Mouse (Mus musculus): ENCODE measurements around the gene Ptpn7.
"Not testable (repeated sequence)": the region's sequence is repeated elsewhere in the genome, so short reads cannot be mapped to it uniquely, and the experiment has no call there.

The Ptpn7 gene

DNA sequence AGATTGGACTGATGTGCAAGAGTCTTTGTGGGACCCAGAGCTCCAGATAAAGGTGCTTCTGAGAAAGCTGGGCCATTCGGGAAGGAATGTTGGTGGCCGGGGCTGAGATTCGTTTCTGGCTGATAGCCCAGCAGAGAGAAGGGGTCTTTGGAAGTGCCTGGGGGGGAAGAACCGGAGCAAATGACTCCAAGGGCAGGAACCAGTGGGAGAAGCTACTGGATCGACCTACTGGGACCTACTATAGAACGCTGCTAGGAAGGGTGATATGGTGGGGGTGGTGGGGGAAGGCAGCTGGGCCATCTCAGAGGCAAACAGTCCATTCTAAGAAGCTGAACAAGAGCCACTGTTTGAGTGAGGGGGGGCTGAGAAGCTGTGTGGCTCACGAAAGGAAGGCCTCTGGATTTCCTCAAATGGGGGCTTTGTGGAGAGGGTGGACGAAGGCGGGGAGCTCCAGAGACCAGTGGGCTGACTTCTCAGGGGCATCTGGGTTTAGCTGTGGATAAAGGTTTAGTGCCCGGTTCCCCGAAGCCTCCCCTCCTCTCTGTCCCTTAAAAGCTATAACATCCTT is 27.1 kb downstream of the Ptpn7 start:
- no peak for DNase-seq

DNA sequence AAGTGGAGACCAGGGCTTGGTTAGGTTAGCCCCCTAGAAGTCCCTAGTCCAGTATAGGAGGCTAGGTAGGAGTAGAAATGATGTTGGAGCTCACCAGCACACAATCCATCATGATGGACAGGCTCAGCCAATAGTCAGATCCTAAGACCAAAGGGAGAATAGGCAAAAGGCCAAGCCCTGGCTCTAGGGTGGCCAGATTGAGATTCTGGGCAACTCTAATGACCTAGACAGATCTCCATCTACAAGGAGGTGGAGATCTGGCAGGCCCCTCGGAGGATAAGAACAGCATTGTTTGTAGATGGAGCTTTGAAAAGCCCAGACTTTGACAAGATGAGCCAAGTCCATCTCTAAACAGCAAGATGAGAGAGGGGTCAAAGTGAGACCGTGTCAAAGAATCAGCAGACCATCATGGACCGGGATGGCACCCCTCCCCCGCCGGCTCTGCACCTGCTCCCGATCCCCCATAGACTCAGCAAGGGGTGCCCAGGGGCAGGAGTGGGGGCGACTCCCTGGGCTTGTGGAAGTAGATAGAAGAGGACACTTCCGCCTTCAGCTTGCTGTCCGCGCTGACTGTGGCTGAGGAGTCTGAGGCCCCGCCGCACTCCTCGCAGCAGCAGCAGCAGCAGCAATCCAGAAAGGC is 28.0 kb downstream of the Ptpn7 start:
- no peak for DNase-seq

DNA sequence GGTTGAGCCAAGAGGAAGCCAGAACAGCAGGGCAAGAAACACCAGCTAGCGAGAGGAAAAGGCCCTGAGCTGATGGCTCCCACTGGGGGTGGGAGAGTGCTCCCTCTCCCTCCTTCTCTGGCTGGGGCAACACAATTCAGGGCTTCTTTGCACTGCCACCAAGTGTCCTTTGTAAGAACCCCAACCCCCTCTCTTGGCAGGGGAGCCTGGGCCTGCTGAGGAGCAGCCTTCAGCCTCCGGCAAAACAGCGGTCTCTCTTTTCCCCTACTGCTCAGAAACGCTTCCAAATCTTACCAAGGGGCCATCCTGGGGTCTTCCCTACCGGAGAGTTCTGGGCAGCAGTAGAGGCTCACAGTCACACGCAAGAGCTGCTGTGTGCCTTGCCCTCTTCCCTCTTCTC is 30.2 kb downstream of the Ptpn7 start:
- no peak for DNase-seq

DNA sequence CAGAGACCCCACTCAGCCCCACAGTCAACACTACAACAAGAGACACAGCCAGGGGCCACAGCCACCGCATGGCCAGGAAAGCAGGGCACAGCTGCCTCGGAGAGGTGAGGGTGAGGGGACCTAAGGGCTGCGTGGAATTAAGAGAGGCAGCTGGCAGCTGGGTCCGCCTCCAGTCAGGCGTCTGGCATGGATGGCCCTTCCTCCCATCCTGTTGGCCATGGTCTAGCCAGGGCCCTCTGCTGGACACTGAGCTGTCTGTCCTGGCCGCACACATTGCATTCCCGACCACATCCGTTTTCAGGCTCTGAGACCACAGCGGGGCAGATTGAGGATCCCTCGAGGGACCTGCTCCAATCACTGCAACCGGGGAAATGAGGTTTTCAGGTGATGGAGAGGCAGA is 34.9 kb downstream of the Ptpn7 start, which contains the start of gene Gpr37l1:
Gene Gpr37l1 (minus strand): TSS at position 247 of the 400 bp plus-strand sequence.
- DNase-seq: no peak

DNA sequence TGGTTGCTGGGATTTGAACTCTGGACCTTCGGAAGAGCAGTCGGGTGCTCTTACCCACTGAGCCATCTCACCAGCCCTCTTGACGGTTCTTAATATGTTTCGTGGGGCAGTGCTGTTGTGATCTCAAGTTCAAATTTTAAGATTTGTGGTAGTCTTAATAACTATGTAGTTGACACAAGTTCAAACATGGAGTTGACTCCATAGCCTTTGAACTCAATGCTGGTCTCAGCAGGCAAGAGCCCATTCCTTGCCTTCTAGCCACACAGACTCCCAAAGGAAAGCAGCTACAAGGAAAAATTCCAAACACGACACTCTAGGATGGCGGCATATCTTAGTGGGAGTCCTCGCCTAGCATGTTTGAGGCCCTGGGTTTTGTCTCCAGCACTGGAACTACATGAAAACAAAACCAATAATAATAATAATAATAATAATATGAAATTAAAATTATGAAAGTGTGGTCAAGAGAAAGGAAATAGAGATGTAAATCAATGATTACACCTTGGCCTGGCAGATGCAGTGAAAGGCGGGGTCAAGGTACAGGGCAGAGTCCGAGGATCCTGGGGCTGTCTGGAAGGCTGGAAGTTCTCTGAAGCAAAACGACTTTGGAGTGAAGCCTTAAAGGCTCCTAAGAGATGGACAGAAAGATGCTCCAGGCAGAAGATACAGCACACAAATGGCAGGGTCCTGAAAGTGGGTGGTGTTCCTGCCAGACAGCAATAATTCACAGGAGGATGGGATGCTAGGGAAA is 36.1 kb downstream of the Ptpn7 start:
- DNase-seq: no peak

DNA sequence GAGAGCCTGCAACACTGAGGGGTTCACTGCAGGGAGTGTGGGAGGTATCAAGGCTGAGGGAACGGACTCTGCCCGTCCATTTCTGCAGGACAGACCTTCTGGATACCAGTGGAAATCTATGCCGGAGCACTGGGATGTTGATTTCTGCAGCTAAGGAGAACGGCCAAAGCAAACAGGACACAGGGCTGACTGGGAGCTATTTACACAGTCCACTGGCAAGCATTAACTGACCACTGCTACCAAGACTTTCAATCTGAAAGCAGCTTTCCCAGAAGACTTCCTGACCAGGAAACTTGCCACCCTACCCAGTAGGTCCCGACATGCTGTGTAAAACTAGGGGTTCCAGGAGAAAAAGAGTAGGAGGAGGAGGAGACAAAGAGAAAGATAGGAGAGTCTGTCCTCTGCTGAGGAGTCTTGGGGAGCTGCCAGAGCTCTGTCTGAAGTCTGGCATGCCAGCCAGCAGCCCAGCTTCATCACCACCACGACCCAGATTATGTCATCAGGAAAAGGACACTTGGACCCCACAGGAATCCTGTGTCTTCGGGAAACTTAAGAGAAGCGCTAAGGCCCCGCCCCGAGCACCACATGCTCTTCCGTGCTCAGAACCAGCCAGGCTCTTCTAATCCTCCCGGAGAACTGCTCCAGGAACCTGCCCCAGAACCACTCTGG is 37.2 kb downstream of the Ptpn7 start:
- no peak for DNase-seq

DNA sequence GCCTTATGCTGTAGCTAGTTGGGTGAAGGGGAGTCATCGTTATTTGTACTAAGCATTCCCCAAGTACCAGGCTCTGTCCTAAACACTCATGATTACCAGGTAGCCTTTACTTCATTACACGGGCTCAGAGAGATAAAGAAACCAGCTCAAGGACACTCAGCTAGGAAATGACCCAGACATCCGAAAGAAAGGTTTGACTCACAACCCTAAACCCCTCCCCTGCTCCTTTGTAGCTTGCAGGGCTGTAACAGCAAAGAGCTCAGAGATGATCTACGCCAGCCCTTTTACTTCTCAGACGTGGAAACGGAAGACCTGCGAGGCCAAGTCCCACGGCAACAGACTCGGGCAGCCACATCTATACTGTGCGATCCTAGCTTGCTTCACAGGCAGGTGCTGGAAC is 37.8 kb downstream of the Ptpn7 start:
- DNase-seq: no peak

DNA sequence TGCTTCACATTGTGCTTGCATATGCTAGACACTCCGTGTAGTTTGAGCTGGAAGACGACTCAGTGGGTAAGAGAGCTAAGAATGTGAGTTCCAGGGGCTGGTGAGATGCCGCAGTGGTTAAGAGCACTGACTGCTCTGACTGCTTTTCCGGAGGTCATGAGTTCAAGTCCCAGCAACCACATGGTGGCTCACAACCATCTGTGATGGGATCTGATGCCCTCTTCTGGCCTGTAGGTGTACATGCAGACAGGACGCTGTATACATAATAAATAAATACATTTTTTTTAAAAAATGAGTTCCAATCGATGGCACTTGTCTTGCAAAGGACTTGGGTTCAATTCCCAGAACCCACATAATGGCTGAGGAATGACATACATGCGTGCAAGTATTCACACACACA is 38.7 kb downstream of the Ptpn7 start:
- DNase-seq: no peak

DNA sequence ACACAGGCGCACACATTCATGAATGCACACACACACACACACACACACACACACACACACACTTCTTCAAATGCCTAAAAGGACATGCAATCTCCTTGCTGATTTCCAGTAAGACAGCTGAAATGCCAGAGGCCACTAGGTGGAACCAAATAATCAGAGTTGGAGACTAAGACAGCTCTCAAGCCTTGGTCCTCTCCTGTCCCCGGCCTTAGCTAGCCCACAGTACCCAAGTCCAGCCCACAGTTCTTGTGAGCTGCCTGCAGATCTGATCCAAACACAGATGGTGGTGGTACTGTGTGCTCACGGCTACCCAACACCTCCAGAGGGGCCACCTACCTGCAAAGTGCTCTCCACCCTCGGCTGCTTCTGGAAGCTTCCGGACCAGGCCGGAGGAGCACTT is 39.5 kb downstream of the Ptpn7 start:
- DNase-seq: no peak

DNA sequence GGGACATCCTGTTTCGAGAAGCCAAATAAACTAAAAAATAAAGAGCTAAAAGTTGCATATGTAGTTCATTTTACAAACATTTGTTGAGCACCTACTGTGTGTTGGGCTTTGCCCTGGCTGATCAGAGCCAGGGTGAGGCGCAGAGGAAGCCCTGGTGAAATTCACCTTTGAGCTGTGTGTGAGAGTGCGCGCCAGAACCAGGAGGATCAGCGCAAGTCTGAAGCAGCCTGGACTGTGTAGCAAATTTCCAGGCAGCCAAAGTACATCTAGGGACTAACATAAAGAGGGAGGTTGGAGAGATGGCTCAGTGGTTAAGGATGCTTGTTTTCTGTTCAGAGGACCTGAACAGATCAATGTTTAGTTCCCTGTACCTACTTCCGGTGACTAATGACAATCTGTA is 40.8 kb downstream of the Ptpn7 start:
- no peak for DNase-seq

DNA sequence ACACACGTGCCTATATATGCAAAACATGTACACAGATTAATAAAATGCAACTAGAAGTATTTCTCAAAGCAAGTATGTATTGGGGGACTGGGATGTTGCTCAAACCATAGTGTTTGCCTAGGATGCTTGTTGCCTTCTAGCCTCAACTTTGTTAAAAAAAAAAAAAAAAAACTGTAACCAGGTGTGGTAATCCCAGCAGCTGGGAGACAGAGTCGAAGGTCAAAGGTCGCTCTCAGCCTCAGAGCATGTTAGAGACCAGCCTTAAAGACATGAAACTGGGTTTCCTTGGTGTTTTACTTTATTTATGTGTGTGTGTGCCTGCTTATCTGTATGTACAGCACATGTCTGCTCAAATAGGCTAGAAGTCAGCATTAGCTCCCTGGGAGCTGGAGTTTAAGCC is 42.7 kb downstream of the Ptpn7 start:
- DNase-seq: no peak

DNA sequence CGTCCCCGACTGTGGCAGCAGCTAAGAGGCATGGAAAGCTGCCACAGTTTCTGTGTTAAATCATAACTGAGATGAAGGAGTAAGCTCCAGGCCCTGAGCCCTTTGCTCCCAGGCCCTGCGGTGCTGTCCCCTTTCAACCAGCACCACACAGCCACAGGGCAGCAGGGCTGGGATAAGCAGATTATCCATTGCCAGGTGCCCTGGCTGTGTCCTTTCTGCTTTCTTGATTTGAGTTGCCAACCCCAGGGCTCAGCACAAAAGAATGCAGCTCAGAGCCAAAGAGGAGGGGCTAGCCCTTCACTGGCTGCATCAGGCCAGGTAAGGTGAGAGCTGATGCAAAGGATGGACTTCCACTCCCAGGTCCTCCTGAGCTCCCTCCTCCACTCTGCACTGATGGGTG is 45.2 kb downstream of the Ptpn7 start:
- no peak for DNase-seq

DNA sequence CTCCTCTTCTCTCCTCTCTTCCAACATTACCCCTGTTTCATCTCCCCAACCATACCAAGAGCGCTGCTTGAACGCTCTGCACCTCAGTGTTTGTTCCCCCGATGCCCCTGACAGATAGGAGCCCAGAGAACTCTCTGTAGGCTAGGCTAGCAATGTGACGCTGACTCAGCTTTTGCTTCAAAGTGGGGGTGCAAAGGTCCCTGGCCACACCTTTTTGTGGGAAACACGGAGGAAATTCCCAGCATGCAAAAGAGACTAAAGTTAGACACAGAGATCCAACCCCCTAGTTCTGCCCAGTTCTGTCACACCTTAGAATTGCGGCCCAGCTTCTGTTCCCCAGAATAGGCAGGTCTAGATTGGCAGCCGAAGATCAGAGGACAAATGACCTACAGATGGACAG is 46.4 kb downstream of the Ptpn7 start:
- DNase-seq: no peak

DNA sequence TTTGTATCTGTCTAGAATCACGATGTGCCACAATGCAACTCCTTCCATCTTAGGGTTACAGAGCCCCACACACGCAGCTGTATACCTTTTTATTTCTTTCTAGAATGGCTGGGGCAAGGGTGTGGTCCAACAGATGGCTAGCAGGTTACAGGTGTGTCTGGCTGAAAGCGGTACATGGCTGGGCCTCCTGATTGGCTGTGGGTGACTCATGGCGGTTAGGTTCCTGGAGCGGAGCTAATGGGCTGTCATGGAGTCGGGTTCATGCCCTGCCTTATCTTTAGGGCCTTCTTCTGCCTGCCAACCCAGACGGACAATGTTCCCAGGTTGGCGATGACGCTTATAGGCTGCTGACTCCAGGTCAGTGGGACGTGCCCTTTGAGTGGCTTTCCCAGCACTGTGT is 48.3 kb downstream of the Ptpn7 start:
- no peak for DNase-seq

DNA sequence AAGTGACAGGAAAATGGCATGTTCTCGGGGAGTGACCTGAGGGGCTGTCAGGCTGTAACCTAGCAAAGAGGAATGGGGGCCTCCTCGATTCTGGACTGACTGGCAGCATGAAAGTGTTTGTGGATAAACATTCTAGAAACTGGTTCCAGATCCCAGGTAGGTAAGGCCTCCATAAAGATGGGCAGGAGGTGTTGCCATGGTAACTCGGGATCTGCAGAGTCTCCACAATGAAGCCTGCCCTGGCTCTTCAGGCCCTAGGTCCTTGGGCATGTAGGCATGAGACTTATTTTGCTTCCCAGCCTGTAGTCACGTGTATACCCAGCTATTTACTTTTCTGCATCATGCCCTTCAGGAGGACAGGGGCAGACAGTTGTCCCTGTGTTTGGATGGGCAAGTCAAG is 48.8 kb downstream of the Ptpn7 start:
- DNase-seq: no peak

DNA sequence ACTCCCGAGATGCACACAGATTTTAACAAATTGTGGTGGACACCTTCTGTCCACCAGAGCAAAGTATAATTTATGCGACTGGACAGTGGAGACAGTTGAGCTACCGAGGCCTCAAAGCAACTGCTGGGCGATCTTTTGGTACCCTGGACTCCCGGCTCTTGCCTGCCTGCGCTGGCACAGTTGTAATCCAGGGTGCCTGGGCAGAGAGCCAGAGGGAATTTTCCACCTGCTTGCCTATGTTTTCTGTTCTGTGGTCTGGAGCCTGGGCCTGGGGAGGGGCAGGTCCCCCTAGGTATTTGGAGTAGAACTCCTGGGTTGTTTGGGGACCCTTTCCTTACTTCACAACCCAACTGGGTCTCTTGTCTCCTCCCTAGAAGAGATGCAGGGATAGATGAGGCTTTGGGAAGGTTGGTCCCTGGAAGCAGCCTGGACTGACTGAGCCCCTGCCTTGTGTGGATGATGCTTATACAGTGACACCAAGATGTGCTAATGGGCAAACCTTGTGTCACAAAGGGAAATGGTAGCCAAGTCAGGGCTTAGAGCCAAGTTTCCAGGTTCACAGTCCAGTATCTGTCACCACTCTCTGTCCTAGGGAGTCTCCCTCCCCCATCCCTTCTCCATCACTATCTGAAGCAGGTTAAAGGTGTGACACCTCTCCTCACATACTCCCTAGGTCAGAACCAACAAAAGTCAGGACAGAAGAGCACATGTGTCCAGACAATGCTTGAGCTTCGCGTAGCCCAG is 49.6 kb downstream of the Ptpn7 start:
- no peak for DNase-seq

DNA sequence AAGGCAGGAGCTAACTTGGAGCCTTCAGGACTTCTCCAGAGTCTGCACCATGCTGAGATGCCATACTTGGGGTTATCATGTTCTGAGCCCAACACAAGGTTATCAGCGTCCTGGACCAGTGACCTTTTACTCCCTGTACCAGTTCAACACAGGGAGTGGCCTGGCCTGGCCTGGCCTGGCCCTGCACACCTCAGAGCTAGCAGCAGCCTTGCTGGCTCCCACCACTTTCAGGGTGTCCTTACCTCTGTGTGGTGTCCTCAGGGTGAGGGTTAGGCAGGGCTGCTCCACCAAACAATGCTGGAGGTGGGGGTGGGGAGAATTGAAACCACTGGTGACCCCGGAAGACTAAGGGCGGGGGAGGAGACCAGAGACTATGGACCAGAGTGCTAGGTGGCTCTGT is 50.5 kb downstream of the Ptpn7 start:
- no peak for DNase-seq

DNA sequence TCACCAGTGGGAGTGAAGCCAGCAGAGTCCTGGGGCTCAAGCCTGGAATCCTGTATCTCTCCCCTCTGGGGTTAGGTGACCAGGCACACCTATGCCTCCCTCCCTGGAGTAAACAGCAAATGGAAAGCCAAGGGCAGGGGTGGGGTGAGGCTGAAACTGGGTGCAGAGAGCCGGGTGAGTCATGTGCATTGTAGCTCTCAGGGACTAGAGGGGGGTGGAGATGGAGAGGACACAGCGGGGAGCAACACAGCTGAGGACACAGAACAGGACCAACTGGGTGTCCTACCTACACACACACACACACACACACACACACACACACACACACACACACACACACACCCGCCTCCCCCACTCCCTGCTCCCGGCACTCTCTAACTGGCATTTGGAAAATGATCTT is 50.9 kb downstream of the Ptpn7 start:
- DNase-seq: no peak

DNA sequence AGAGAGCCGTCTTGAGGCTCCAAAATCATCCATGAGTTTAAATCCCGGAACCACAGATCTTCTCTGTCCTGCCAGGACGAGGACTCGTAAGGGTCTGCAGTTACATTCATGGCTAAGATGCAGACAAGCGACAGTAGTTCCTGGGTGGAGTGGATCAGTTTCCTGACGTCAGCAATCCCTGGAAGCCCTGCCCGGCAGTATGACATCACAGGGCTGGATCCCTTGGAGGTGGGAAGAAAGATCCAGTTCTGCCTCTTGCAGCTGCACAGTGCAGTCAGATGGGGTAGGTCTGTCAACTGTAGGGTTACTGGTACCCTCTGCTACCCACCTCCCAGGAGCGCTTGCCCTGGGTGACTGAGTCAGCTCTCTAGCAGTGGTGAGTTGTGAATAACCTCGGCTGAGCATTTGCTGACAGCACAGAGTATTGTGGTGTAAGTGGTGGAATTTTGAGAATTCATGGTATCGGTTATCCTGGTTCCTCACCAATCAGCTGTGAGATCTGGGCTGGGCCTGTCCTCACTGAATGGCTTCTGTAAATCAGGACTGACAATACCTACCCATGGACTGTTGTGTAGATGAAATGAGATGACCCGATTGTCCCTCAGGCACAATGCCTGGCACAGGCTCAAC is 51.6 kb downstream of the Ptpn7 start:
- DNase-seq: no peak

DNA sequence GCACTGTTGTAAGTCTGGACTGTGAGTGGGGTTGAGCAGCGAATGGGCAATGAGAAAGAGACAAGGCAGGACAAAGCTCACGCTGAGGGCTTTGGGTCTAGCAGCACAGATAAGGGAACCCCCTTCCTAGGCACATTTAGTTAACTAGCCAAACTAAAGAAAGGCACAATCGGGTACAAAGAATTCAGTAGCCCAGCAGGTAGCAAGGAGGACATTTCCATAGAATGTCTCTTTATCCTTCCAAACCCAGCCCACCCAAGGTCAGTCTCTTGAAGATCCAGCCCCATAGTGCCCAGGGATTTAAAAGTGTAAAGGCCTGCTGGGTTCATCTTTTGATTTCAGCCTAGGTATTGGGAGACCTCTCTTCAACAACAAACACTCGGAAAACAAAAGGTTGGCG is 53.4 kb downstream of the Ptpn7 start:
- DNase-seq: no peak

DNA sequence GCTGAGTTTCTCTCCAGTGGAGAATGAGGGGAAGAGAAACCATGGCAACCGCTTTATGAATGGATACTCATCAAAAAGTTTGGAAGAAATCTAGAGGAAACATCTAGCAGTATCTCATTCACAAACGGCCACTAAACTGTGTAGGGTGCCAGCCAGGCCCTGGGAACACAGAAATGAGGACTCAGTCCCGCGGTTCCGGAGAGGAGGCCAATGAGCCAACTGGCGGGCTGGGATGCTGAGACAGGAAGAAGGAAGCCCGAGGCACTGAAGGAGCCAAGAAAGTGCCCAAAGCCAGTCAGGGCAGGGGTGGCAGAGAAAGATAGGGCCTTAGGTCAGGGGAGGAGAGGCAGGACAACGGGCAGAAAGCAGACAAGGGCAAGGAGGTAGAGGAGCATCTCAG is 53.9 kb downstream of the Ptpn7 start:
- DNase-seq: no peak

DNA sequence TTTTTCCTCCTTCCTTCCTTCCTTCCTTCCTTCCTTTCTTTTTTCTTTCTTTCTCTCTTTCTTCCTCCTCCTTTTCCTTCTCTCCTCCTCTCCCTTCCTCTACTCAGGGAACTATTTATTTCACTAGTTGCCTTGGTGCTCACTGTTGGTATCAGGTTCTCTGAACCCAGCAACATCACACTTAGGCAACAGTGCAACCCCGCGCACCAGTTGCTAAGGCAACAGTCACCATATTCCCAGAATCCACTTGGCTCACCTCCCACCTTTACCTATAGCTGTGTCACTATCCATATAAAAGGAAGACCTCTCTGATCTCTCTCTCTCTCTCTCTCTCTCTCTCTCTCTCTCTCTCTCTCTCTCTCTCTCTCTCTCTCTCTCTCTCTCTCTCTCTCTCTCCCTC is 54.5 kb downstream of the Ptpn7 start:
- DNase-seq: not testable (repeated sequence)

DNA sequence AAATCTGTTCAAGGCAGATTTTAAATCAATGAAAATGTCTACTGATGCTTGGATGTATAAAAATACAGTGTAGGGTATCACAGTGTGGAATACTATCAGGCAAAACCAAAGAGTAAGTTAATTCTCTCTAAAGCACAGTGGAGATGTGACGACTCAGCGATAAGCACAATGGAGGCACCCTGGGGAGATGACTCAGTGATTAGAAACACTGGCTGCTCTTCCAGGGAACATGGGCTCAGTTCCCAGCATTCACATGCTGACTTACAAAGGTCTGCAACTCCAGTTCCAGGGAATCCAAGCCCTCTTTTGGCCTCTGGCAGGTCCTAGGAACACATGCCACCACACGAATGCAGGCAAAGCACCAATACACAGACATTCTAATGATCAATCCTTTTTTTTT is 55.7 kb downstream of the Ptpn7 start:
- no peak for DNase-seq
